Mouse (Mus musculus) erythroblast, embryonic 14.5 days (primary cell): ENCODE results near the gene Romo1.

Experiments used
- GATA1 ChIP-seq: IDR thresholded peaks from 2 replicates; pipeline ENCODE4 v1.6.1; 2012; ENCODE audit warnings: low read length, inconsistent platforms, mixed read lengths
- TAL1 ChIP-seq: IDR thresholded peaks from 3 replicates; pipeline ENCODE4 v1.6.1; 2012; ENCODE audit warnings: low read length, inconsistent platforms, mixed read lengths

DNA sequence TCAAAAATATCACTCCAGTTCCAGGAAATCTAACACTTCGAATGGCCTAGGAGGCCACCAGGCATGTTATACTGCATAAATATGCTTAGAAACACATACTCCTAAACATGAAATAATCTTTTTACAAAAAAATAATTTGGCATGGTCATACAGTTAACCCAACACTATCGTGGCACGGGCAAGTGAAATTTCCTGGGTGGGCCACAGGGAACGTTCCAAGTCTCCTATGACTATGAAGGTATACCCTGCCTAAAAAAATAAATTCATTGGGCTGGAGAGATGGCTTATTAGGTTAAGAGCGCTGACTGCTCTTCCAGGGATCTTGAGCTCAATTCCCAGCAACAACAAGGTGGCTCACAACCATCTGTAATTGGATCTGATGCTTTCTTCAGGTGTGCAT, 22.7 kb downstream of the Romo1 start:
- no peak for TF ChIP-seq GATA1
- TF ChIP-seq TAL1 = no peak
